Mouse (Mus musculus): ENCODE data around the gene Parp14.
"Not testable (repeated sequence)": the region's sequence is repeated elsewhere in the genome, so short reads cannot be mapped to it uniquely, and the experiment has no call there.

Parp14 gene

GRCm38 (mm10) chr16:35871048-35871851 is at the start of gene Parp14:
Parp14 (minus strand) TSS chr16:35871544.
- peak; percentile 34 for DNase-seq (ENCODE audit: low spot score)

- DNase-seq (ENCODE audit: low spot score), result no peak
Measured at GRCm38 (mm10) chr16:35918721-35919543, 47.6 kb upstream of the Parp14 start.

- DNase-seq (ENCODE audit: low spot score), result no peak
Measured at GRCm38 (mm10) chr16:35914301-35914700, 43.0 kb upstream of the Parp14 start.

GRCm38 (mm10) chr16:35913526-35913925 is 42.2 kb upstream of the Parp14 start:
- no peak for DNase-seq (ENCODE audit: low spot score)

- DNase-seq (ENCODE audit: low spot score), result no peak
Measured at GRCm38 (mm10) chr16:35911449-35911848, 40.1 kb upstream of the Parp14 start.

GRCm38 (mm10) chr16:35907432-35908201 is 36.3 kb upstream of the Parp14 start:
- DNase-seq (ENCODE audit: low spot score), result no peak

- no peak for DNase-seq (ENCODE audit: low spot score)
Measured at GRCm38 (mm10) chr16:35906887-35907286, 35.5 kb upstream of the Parp14 start.

GRCm38 (mm10) chr16:35905819-35906485 is 34.6 kb upstream of the Parp14 start:
- no peak for DNase-seq (ENCODE audit: low spot score)

GRCm38 (mm10) chr16:35905355-35905754 is 34.0 kb upstream of the Parp14 start:
- DNase-seq (ENCODE audit: low spot score), result no peak

- no peak for DNase-seq (ENCODE audit: low spot score)
Measured at GRCm38 (mm10) chr16:35904121-35904736, 32.9 kb upstream of the Parp14 start.

- no peak for DNase-seq (ENCODE audit: low spot score)
Measured at GRCm38 (mm10) chr16:35903014-35903640, 31.8 kb upstream of the Parp14 start.

GRCm38 (mm10) chr16:35900541-35900940 is 29.2 kb upstream of the Parp14 start:
- no peak for DNase-seq (ENCODE audit: low spot score)

- DNase-seq (ENCODE audit: low spot score), result no peak
Measured at GRCm38 (mm10) chr16:35894997-35895396, 23.7 kb upstream of the Parp14 start.

- DNase-seq (ENCODE audit: low spot score), result not testable (repeated sequence)
Measured at GRCm38 (mm10) chr16:35891603-35892002, 20.3 kb upstream of the Parp14 start.

- no peak for DNase-seq (ENCODE audit: low spot score)
Measured at GRCm38 (mm10) chr16:35890645-35891044, 19.3 kb upstream of the Parp14 start.

GRCm38 (mm10) chr16:35888910-35889309 is 17.6 kb upstream of the Parp14 start:
- DNase-seq (ENCODE audit: low spot score), result no peak

- no peak for DNase-seq (ENCODE audit: low spot score)
Measured at GRCm38 (mm10) chr16:35888174-35888573, 16.8 kb upstream of the Parp14 start.

- peak; percentile 46 for DNase-seq (ENCODE audit: low spot score)
Measured at GRCm38 (mm10) chr16:35874416-35874815, 3.1 kb upstream of the Parp14 start.

GRCm38 (mm10) chr16:35872410-35873006 is 1.2 kb upstream of the Parp14 start:
- DNase-seq (ENCODE audit: low spot score), result no peak

GRCm38 (mm10) chr16:35871898-35872297 is 554 bp upstream of the Parp14 start:
- no peak for DNase-seq (ENCODE audit: low spot score)
